Mouse (Mus musculus) brown adipose tissue, adult 24 weeks (tissue): ENCODE data around the gene Dnmt3l. TPM values are rescaled to one million over a fixed set of nuclear protein-coding genes. Genes with fewer than 3 reads are reported as not detected.
"Not testable (repeated sequence)": the region's sequence is repeated elsewhere in the genome, so short reads cannot be mapped to it uniquely, and the experiment has no call there.

Experiments
- H3K27ac ChIP-seq: fragments of 200-500 bp; replicated peaks from 2 replicates; pipeline ENCODE4 v1.5.1; 2012; ENCODE audit warnings: low read depth, mild to moderate bottlenecking, low read length
- H3K4me1 ChIP-seq: fragments of 200-500 bp; 2 replicates; pipeline ENCODE4 v1.6.1; 2012; ENCODE audit warnings: low read length, mixed read lengths; ENCODE audit not compliant: control insufficient read depth, insufficient read depth, insufficient read length
- H3K4me3 ChIP-seq: fragments of 200-500 bp; 2 replicates; pipeline ENCODE4 v1.5.1; 2012; ENCODE audit warnings: low read depth, mild to moderate bottlenecking, low read length, moderate library complexity; ENCODE audit not compliant: insufficient read depth
- polyA plus RNA-seq: library from polyadenylated mRNA; stranded (reverse); fragments of >200 nt; gene quantifications from 2 replicates; pipeline ENCODE4 v1.2.4, GENCODE M21; 2012; ENCODE audit not compliant: missing spikeins, insufficient read depth, insufficient read length

Gene Dnmt3l
- polyA plus RNA-seq = 2.3 and 2.7 TPM in 2 replicates

- H3K4me3 ChIP-seq = no peak within 1 kb of the TSS
- no peak within 1 kb of the TSS for H3K27ac ChIP-seq
- H3K4me1 ChIP-seq = 0 out of 2 replicates have a peak, but pooled peaks cover 2% of the 10 kb centered on the region
These were observed at the start of gene Dnmt3l for GRCm38 (mm10) chr10:78041647-78042046. Gene Dnmt3l, plus strand, starts transcription at chr10:78041947.

GRCm38 (mm10) chr10:77995639-77996038 is 46.1 kb upstream of the Dnmt3l start:
- Histone ChIP-seq H3K4me3 (no peak overlapping the region), H3K27ac (no peak overlapping the region), H3K4me1 (no peaks in the 10 kb centered on the region)

- Histone ChIP-seq H3K27ac (no peak overlapping the region), H3K4me1 (no peaks in the 10 kb centered on the region), H3K4me3 (no peak overlapping the region)
These were observed 41.5 kb upstream of the Dnmt3l start for GRCm38 (mm10) chr10:78000200-78000599.

- Histone ChIP-seq H3K4me3 (no peak overlapping the region), H3K27ac (no peak overlapping the region), H3K4me1 (peaks cover 8% of the 10 kb centered on the region)
These were observed 40.0 kb upstream of the Dnmt3l start for GRCm38 (mm10) chr10:78001796-78002195.

- no peak overlapping the region for H3K27ac ChIP-seq
These were observed 39.4 kb upstream of the Dnmt3l start for GRCm38 (mm10) chr10:78002316-78002715.

GRCm38 (mm10) chr10:78004479-78005100 is 37.2 kb upstream of the Dnmt3l start:
- no peak overlapping the region for H3K4me3 ChIP-seq
- peaks cover 17% of the 10 kb centered on the region for H3K4me1 ChIP-seq
- no peak overlapping the region for H3K27ac ChIP-seq

More at GRCm38 (mm10) chr10:78002316-78002715, 39.4 kb upstream of the Dnmt3l start:
- H3K4me3 ChIP-seq = no peak overlapping the region
- peaks cover 10% of the 10 kb centered on the region for H3K4me1 ChIP-seq

- H3K4me3 ChIP-seq = no peak overlapping the region
- peaks cover 20% of the 10 kb centered on the region for H3K4me1 ChIP-seq
These were observed 35.8 kb upstream of the Dnmt3l start for GRCm38 (mm10) chr10:78005791-78006438.

GRCm38 (mm10) chr10:78007203-78007602 is 34.5 kb upstream of the Dnmt3l start:
- peak overlapping the region; percentile 83; the same call in 1 of the 2 replicates for H3K27ac ChIP-seq
- H3K4me3 ChIP-seq = peak overlapping the region; percentile 85
- peaks cover 20% of the 10 kb centered on the region for H3K4me1 ChIP-seq

More at GRCm38 (mm10) chr10:78005791-78006438, 35.8 kb upstream of the Dnmt3l start:
- H3K27ac ChIP-seq = peak overlapping the region; percentile 6; the same call in 1 of the 2 replicates

GRCm38 (mm10) chr10:78008169-78008568 is 33.6 kb upstream of the Dnmt3l start:
- H3K27ac ChIP-seq = peak overlapping the region; percentile 83
- peaks cover 20% of the 10 kb centered on the region for H3K4me1 ChIP-seq
- H3K4me3 ChIP-seq = peak overlapping the region; percentile 85

GRCm38 (mm10) chr10:78009184-78009944 is 32.4 kb upstream of the Dnmt3l start:
- H3K4me3 ChIP-seq = peak overlapping the region; percentile 85

GRCm38 (mm10) chr10:78009945-78010293 is 31.8 kb upstream of the Dnmt3l start, which contains the start of gene Pfkl:
Gene Pfkl, minus strand, starts transcription at chr10:78010083.
- peaks cover 20% of the 10 kb centered on the region for H3K4me1 ChIP-seq
- H3K27ac ChIP-seq = peak within 1 kb of the TSS; percentile 97
- H3K4me3 ChIP-seq = peak within 1 kb of the TSS; percentile 85

More at GRCm38 (mm10) chr10:78009184-78009944, 32.4 kb upstream of the Dnmt3l start:
- peak overlapping the region; percentile 95 for H3K27ac ChIP-seq
- peaks cover 20% of the 10 kb centered on the region for H3K4me1 ChIP-seq

- peaks cover 20% of the 10 kb centered on the region for H3K4me1 ChIP-seq
- peak overlapping the region; percentile 97 for H3K27ac ChIP-seq
- H3K4me3 ChIP-seq = peak overlapping the region; percentile 45
These were observed 31.4 kb upstream of the Dnmt3l start for GRCm38 (mm10) chr10:78010335-78010734.

GRCm38 (mm10) chr10:78011116-78011515 is 30.6 kb upstream of the Dnmt3l start:
- peak overlapping the region; percentile 97 for H3K27ac ChIP-seq
- H3K4me3 ChIP-seq = not testable (repeated sequence)
- peaks cover 15% of the 10 kb centered on the region for H3K4me1 ChIP-seq

GRCm38 (mm10) chr10:78012661-78013495 is 28.9 kb upstream of the Dnmt3l start:
- peak overlapping the region; percentile 99 for H3K27ac ChIP-seq
- H3K4me1 ChIP-seq = peaks cover 8% of the 10 kb centered on the region
- H3K4me3 ChIP-seq = 0 out of 2 replicates have a peak overlapping the region, but pooled peaks have one; percentile 17
